ENCODE assay signal across 7 mouse cellular contexts in genomic region chr19:10060783-10061590, GRCm38 (mm10). TPM values are rescaled to one million over a fixed set of nuclear protein-coding genes. Genes with fewer than 3 reads are reported as not detected.
DNase-seq lines count a peak whose midpoint lies in the region; ATAC-seq and TF ChIP-seq lines count a peak whose summit lies in the region.

No protein-coding gene starts in this region.

- no peak for ATAC-seq in lung, embryonic 16.5 days (ENCODE audit: low read depth)
- no peak for ATAC-seq in hindbrain, embryonic 12.5 days (ENCODE audit: low FRiP score)
- ATAC-seq in liver, postnatal 0 days: peak; percentile 59
- no peak for ATAC-seq in stomach, postnatal 0 days (ENCODE audit: low FRiP score, low TSS enrichment)

- peaks cover 26% of the 10 kb centered on the region for H3K36me3 ChIP-seq in lung, embryonic 16.5 days (ENCODE audit: control insufficient read depth, insufficient read depth, low read length)
- H3K36me3 ChIP-seq in hindbrain, embryonic 12.5 days: peaks cover 58% of the 10 kb centered on the region
- H3K36me3 ChIP-seq in liver, postnatal 0 days (replicated peaks; ENCODE audit: insufficient read depth, low read length): peaks cover 6% of the 10 kb centered on the region
- H3K36me3 ChIP-seq in stomach, postnatal 0 days (ENCODE audit: control insufficient read depth, insufficient read depth, low read length): peaks cover 10% of the 10 kb centered on the region

- 0 out of 2 replicates have a peak, but pooled peaks have one; percentile 2 for TF ChIP-seq CTCF in liver, postnatal 0 days (IDR thresholded peaks at IDR 0.05; ENCODE audit: low read depth)
- TF ChIP-seq CTCF in stomach, postnatal 0 days (IDR thresholded peaks at IDR 0.05; ENCODE audit: low read depth): no peak

- no peaks in the 10 kb centered on the region for H3K9me3 ChIP-seq in lung, embryonic 16.5 days (ENCODE audit: control insufficient read depth, low read length)
- no peaks in the 10 kb centered on the region for H3K9me3 ChIP-seq in hindbrain, embryonic 12.5 days (replicated peaks)
- H3K9me3 ChIP-seq in liver, postnatal 0 days (ENCODE audit: low read length): no peaks in the 10 kb centered on the region
- H3K9me3 ChIP-seq in stomach, postnatal 0 days (ENCODE audit: control insufficient read depth, low read length): no peaks in the 10 kb centered on the region

- TF ChIP-seq EP300 in liver, postnatal 0 days (IDR thresholded peaks at IDR 0.05; ENCODE audit: low read depth): no peak
- no peak for TF ChIP-seq EP300 in stomach, postnatal 0 days (optimal IDR thresholded peaks at IDR 0.05)

- no peak overlapping the region for H3K9ac ChIP-seq in lung, embryonic 16.5 days (ENCODE audit: low read length)
- H3K9ac ChIP-seq in hindbrain, embryonic 12.5 days: no peak overlapping the region
- H3K9ac ChIP-seq in liver, postnatal 0 days (replicated peaks): peak overlapping the region; percentile 40; the same call in 1 of the 2 replicates
- no peak overlapping the region for H3K9ac ChIP-seq in stomach, postnatal 0 days (ENCODE audit: low read length)

- no peak overlapping the region for H3K4me2 ChIP-seq in lung, embryonic 16.5 days (ENCODE audit: low read depth, low read length)
- no peak overlapping the region for H3K4me2 ChIP-seq in hindbrain, embryonic 12.5 days (replicated peaks)
- H3K4me2 ChIP-seq in liver, postnatal 0 days (ENCODE audit: low read depth, low read length): peak overlapping the region; percentile 63
- H3K4me2 ChIP-seq in stomach, postnatal 0 days (replicated peaks; ENCODE audit: low read depth): no peak overlapping the region

- H3K27ac ChIP-seq in lung, embryonic 16.5 days (ENCODE audit: low read length): peak overlapping the region; percentile 92
- peak overlapping the region; percentile 62 for H3K27ac ChIP-seq in hindbrain, embryonic 12.5 days
- H3K27ac ChIP-seq in liver, postnatal 0 days (ENCODE audit: low read depth): peak overlapping the region; percentile 81
- peak overlapping the region; percentile 87 for H3K27ac ChIP-seq in stomach, postnatal 0 days (replicated peaks)

- H3K4me3 ChIP-seq in lung, embryonic 16.5 days (ENCODE audit: low read length): no peak overlapping the region
- H3K4me3 ChIP-seq in hindbrain, embryonic 12.5 days: no peak overlapping the region
- no peak overlapping the region for H3K4me3 ChIP-seq in liver, postnatal 0 days (ENCODE audit: low read depth, low read length)
- H3K4me3 ChIP-seq in stomach, postnatal 0 days (ENCODE audit: low read depth, low read length): no peak overlapping the region

- no peak for DNase-seq in lung, postnatal 14 days
- peak; percentile 48 for DNase-seq in liver, postnatal 0 days
- no peak for DNase-seq in stomach, postnatal 0 days (ENCODE audit: low spot score)
- DNase-seq in thymus, adult 18-20 months: no peak
- DNase-seq in ovary, adult 18-20 months (ENCODE audit: low spot score): no peak

- no peaks in the 10 kb centered on the region for H3K27me3 ChIP-seq in lung, embryonic 16.5 days (ENCODE audit: control insufficient read depth, insufficient read depth, low read depth, low read length)
- no peaks in the 10 kb centered on the region for H3K27me3 ChIP-seq in hindbrain, embryonic 12.5 days
- no peaks in the 10 kb centered on the region for H3K27me3 ChIP-seq in liver, postnatal 0 days (ENCODE audit: insufficient read depth, low read length)
- H3K27me3 ChIP-seq in stomach, postnatal 0 days (ENCODE audit: control insufficient read depth, insufficient read depth, low read length): no peaks in the 10 kb centered on the region

- WGBS in lung, embryonic 16.5 days: 42% methylated on average over 8 of the region's 8 CpGs
- 42% methylated on average over 8 of the region's 8 CpGs for WGBS in hindbrain, embryonic 12.5 days
- WGBS in liver, postnatal 0 days (ENCODE audit: insufficient replicate concordance): 17% methylated on average over 8 of the region's 8 CpGs
- WGBS in stomach, postnatal 0 days: 46% methylated on average over 8 of the region's 8 CpGs

- peaks cover 53% of the 10 kb centered on the region for H3K4me1 ChIP-seq in lung, embryonic 16.5 days (replicated peaks; ENCODE audit: control insufficient read depth, insufficient read depth, low read length)
- H3K4me1 ChIP-seq in hindbrain, embryonic 12.5 days: peaks cover 7% of the 10 kb centered on the region
- H3K4me1 ChIP-seq in liver, postnatal 0 days (ENCODE audit: insufficient read depth): peaks cover 36% of the 10 kb centered on the region
- no peaks in the 10 kb centered on the region for H3K4me1 ChIP-seq in stomach, postnatal 0 days (replicated peaks; ENCODE audit: control insufficient read depth, insufficient read depth)

RNA-seq across cellular contexts. Expression of gene Fads3, which starts 19.6 kb away (rescaled TPM):
- 72.0 and 76.0 TPM in 2 replicates for polyA plus RNA-seq in lung, embryonic 16.5 days (2015; fragmentation: Nextera tagmentation; extraction: Ambion mirVana)
- 13.1 and 16.6 TPM in 2 replicates for polyA plus RNA-seq in hindbrain, embryonic 12.5 days (2016; fragmentation: Nextera tagmentation; extraction: Ambion mirVana)
- polyA plus RNA-seq in liver, postnatal 0 days (2015; fragmentation: Nextera tagmentation; extraction: Ambion mirVana): 1.7 and 2.0 TPM in 2 replicates
- 27.5 and 31.2 TPM in 2 replicates for polyA plus RNA-seq in stomach, postnatal 0 days (2015; fragmentation: Nextera tagmentation; extraction: Ambion mirVana)

RNA-seq across cellular contexts. Expression of gene Fads2, which starts 40.6 kb away (rescaled TPM):
- 67.5 and 74.5 TPM in 2 replicates for polyA plus RNA-seq in lung, embryonic 16.5 days (2015; fragmentation: Nextera tagmentation; extraction: Ambion mirVana)
- 173 and 177 TPM in 2 replicates for polyA plus RNA-seq in hindbrain, embryonic 12.5 days (2016; fragmentation: Nextera tagmentation; extraction: Ambion mirVana)
- polyA plus RNA-seq in liver, postnatal 0 days (2015; fragmentation: Nextera tagmentation; extraction: Ambion mirVana): 203 and 216 TPM in 2 replicates
- polyA plus RNA-seq in stomach, postnatal 0 days (2015; fragmentation: Nextera tagmentation; extraction: Ambion mirVana): 34.6 and 35.3 TPM in 2 replicates

RNA-seq across cellular contexts. Expression of gene Rab3il1, which starts 59.5 kb away (rescaled TPM):
- 30.3 and 33.0 TPM in 2 replicates for polyA plus RNA-seq in lung, embryonic 16.5 days (2015; fragmentation: Nextera tagmentation; extraction: Ambion mirVana)
- 35.4 and 40.0 TPM in 2 replicates for polyA plus RNA-seq in hindbrain, embryonic 12.5 days (2016; fragmentation: Nextera tagmentation; extraction: Ambion mirVana)
- polyA plus RNA-seq in liver, postnatal 0 days (2015; fragmentation: Nextera tagmentation; extraction: Ambion mirVana): 74.9 and 80.9 TPM in 2 replicates
- 14.7 and 14.8 TPM in 2 replicates for polyA plus RNA-seq in stomach, postnatal 0 days (2015; fragmentation: Nextera tagmentation; extraction: Ambion mirVana)

RNA-seq across cellular contexts. Expression of gene Best1, which starts 59.6 kb away (rescaled TPM):
- 1.1 and 1.4 TPM in 2 replicates for polyA plus RNA-seq in lung, embryonic 16.5 days (2015; fragmentation: Nextera tagmentation; extraction: Ambion mirVana)
- polyA plus RNA-seq in hindbrain, embryonic 12.5 days (2016; fragmentation: Nextera tagmentation; extraction: Ambion mirVana): 0.94 and 1.1 TPM in 2 replicates
- polyA plus RNA-seq in liver, postnatal 0 days (2015; fragmentation: Nextera tagmentation; extraction: Ambion mirVana): 0.08 and 0.13 TPM in 2 replicates
- polyA plus RNA-seq in stomach, postnatal 0 days (2015; fragmentation: Nextera tagmentation; extraction: Ambion mirVana): 0.36 and 0.58 TPM in 2 replicates
